Mouse (Mus musculus) layer of hippocampus, adult 9-11 months (tissue): ENCODE results near the gene Prim2.

Source experiments
- DNase-seq: peaks from one replicate; pipeline ENCODE4 v3.0.0; 2022

Gene Prim2

DNA sequence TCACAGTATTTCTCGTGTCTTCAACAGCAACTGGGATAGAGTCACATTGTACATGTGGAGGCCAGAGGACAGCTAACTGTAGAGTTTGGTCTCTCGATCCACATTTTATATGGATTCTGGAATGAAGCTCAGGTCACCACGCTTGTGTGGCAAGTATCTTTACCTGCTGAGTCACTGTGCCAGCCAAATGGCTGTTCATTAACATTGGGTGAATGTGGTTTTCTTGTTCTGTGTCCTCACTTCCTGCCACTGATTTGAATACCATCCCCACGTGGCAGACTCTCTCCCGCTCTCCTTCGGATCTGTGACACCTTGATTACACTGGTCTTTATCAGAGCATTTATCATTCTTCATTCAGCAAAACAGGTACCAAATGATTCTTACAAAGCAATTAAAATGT is 198.5 kb downstream of the Prim2 start:
- no peak for DNase-seq

DNA sequence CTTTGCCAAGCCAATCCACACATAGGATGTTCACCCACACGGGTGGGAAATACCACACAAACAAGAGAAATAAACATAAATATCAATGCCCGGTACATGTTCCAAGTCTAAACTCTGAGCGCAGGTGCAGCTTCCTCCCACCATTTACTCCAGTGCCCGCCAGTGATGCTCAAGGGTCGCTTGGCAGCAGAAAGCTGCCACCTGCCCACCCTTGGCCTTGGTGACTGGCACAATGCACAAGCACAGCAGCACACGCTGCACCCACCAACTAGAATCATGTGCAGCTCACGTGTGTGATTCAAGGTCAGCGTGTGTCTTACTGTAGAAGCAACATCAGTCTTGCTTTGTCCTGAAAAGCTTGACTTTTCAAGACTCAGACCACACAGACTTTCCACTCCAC is 199.4 kb downstream of the Prim2 start:
- no peak for DNase-seq

DNA sequence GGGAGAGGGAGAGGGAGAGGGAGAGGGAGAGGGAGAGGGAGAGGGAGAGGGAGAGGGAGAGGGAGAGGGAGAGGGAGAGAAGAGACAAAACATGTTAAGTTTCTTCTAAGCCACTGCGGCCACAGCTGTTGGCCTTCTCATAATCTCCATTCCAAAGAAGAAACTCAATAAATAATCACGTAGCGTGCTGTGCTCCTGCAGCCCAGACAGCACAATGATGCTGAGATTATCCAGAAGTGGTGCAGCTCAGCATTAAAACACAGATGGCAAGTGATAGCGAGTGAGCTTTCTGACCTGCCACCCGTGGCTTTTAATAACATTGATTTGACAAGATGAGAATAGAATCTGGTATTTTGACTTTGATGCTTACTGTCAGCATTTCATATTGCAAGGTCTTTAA is 205.4 kb downstream of the Prim2 start:
- DNase-seq = no peak

DNA sequence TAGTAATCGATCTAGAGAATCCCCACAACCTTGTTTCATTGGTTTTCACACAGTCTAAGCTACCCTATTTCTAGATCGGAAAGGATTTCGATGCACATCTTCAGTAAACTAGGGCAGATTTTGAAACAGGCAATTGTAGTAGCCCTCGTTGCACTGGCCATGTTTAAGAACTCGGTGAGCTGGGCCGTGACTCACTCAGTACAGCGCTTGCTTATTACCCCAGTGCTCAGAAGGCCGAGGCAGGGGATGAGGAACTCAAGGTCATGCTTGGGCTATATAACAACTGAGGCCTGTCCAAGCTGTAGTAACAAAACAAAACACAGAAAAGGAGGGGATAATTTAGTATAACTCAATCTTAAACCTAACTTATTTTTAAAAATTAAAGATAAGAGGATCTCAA is 208.9 kb downstream of the Prim2 start:
- DNase-seq = no peak

DNA sequence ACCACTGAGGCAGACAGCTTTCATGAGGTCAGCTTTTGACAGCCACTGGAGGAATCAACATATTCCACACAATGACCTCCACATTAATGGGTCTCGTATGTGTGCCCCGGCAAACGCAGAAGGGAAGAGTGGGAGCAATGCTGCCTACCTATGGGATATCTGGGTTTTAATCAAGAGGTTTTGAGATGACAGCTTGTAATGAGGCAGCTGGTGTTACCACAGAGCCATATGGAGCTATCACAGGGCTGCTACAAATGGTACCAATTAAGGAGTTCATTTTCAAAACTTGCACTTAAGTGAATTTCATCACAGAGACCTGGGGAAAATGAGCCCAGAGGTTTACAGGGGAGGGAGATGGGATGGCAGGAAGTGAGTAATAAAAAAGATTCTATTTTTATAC is 209.3 kb downstream of the Prim2 start:
- peak; percentile 70 for DNase-seq

DNA sequence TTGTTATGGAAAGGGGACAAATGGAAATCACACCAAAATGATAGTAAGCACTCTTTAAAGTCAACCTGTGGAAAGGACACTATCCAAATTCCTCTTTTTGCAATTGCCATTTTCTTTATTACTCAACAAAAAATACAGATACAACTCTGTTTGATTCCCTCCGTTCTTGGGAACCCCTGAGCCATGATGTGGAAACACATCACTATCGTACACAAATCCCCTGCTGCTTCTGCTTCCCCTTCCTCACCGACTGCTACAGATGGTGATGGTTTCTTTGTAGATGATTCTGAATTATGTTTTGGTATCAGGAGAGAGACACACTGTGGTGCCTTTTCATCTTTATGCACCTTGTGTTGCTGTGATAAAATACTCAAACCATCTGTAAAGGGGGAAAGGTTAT is 210.6 kb downstream of the Prim2 start:
- no peak for DNase-seq

DNA sequence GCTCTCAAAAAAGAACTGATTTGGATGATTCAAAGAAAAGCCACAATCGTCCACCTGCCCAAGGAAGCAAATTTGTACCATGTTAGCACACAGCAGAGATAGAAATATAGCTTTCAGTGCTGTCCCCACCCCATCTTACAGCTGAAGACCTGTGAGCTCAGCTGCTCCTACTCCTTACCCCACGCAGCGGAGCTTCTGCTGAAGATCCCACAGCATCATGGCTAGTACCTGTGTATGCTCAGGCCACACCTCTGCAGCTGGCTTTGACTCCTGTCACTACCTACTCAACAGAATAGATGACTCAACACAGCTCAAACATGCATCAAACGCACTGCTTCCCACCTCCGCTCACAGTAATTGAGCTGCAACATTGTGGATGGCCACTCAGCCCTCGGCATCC is 215.3 kb downstream of the Prim2 start:
- no peak for DNase-seq

DNA sequence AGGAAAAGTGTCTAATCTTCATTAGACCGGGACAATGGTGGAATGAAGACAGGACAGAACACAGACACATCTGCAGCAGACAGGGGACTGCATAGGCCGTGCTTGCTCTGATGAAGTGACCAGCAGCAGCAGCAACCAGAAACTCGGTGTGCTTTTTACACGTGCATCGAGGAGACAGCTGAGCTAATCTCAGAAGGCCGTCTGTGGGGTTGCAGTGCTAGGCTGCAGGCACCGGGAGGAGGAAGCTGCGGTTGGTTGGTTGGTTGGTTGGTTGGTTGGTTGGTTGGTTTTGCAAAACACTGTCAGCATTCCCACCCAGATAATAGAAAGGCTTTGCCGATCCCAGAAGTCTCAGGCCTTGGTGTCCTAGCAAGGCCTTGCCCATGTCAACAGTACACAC is 216.3 kb downstream of the Prim2 start:
- DNase-seq = no peak

DNA sequence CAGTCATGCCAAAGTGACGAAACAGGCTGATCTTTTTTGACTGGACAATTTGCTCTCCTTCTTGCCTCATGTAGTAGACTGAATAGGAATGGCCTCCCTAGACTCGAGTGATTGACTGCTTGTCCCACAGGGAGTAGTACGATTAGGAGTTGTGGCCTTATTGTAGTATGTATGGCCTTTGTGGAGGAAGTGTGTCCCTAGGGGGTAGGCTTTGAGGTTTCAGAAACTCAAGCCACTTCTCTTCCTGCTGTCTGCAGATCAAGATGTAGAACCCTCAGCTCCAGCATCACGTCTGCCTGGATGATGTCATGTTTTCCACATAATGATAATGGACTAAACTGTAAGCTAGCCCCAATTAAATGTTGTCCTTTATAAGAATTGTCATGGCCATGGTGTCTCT is 222.4 kb downstream of the Prim2 start:
- DNase-seq = no peak

DNA sequence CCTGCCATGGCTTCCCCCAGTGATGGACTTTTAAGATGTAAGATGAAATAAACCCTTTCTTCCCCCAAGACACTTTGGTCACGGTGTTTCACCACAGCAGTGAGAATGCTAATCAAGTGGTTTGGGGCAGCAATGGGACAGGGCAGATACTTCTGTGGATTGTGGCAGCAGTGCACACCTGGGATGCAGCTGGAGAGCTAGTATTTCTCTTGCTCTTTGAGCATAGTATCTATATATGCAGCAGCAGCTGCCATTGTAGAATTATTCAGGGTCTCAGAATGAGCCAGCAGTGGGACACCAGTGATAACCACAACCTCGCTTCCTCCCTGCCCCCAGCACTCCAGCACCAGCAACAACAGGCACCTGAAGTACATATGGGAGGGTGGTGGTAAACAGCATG is 233.4 kb downstream of the Prim2 start:
- no peak for DNase-seq
